Mouse (Mus musculus) liver, adult 2 months (tissue): ENCODE measurements around the gene Zfp46.

Experiments
- CTCF ChIP-seq: fragments of 200-500 bp; IDR thresholded peaks from 2 replicates; pipeline ENCODE4 v1.5.1; 2011; ENCODE audit warnings: low read depth, low read length, control low read depth
- POLR2A ChIP-seq: fragments of 200-500 bp; IDR thresholded peaks from 2 replicates; pipeline ENCODE4 v1.6.1; 2011; ENCODE audit warnings: low read length, control low read depth; ENCODE audit not compliant: insufficient read depth; ENCODE audit errors: extremely low read depth

DNA sequence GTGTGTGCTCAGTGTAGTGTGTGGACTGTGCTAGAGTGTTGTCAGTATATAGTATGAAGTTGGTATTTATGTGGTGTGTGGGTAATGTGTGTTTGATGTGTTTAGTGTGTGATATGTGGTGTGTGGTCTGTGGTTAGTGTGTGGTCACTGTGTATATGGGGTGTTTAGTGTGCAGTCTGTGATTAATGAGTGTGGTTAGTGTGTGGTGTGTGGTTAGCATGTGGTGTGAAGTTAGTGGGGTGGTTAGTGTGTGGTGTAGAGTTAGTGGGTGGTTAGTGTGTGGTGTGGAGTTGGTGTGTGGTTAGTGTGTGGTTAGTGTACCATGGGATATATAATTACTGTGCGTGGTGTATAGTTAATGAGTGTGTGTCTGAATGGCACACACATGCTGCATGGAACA, 15.6 kb upstream of the Zfp46 start:
- TF ChIP-seq CTCF (no peak), POLR2A (no peak)
